Mouse (Mus musculus): ENCODE results near the gene Olfr547.
"Not testable (repeated sequence)": the region's sequence is repeated elsewhere in the genome, so short reads cannot be mapped to it uniquely, and the experiment has no call there.

Olfr547 gene

DNA sequence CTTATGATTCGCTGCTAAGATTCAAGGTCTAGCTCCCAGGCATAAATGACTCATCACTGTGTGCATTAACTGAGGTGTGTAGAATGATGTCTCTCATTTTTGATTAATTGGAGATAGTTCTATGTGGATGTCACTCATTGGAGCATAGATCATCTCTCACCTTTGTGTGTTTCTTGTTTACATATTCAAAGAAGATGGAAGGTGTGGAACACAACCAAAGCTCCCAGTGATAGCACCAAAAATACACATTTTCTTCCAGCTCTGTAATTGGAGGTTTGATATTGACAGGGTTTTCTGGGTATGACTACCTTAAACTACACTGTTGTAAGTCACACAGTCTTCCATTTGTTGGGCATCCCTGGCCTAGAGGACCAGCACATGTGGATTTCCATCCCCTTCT, at the start of gene Olfr547:
Gene Olfr547, plus strand, starts transcription at position 301 of the 400 bp plus-strand sequence.
- in situ Hi-C loops (cut with MseI, MboI) = no loop called here

DNA sequence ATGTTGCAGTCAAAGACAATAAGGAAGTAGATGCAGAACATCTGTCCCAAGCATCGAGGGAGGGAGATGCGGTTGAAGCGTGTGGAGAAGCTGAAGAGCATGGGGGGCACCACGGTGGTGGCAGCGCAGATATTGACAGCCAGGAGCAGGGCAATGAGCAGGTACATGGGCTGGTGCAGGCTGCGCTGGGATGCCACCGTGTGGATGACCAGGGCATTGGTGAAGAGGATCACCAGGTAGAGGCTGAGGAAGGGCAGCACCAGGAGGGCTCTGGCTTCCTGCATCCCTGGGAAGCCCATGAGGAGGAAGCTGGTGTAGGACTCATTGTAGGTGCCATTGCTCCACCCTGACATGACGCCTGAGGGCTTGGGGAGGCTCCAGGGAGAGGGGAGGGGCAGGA, 49.8 kb upstream of the Olfr547 start:
- in situ Hi-C loops (cut with MseI, MboI) = not testable (repeated sequence)

DNA sequence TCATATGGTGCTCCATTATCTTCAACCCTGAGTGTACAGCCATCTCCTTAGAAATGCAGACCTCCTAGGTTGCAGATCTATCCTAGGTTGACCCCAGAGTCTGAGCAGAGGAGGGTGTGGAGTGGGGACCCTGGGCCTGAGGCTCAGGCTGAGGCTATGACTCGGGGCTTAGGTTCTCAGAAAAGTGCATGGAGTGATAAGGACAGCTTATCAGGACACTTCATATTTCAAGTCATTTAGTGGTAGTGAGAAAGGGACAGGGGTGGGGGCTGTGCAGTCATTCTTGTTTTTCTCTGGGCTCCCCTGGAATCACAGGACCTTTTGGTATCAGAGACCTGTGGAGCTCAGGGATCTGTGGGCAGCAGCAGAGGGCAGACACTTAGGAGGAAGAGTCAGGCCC, 48.4 kb upstream of the Olfr547 start:
- in situ Hi-C loops (cut with MseI, MboI) = no loop called here

DNA sequence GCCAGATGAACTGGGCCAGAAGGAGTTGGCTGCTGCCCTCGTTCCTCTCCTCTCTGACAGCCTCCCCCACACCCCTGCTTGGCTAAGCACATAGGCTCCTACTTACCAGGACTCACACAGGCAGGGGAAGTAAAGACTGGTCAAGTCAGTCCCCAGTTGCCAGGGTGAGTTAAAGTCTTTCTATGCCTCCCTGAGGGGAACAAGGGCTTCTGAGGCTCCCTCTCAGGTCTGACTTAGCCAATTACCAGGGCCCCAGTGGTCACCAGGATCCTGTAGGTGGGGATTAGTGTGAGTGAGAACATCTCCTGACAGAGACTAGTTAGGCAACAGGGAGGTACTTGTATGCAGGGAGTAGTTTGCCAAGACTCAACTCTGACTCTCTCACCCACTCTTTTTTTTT, 46.4 kb upstream of the Olfr547 start, which contains the start of gene Olfr544:
Gene Olfr544, minus strand, starts transcription at position 153 of the 400 bp plus-strand sequence.
- in situ Hi-C loops (cut with MseI, MboI) = no loop called here

DNA sequence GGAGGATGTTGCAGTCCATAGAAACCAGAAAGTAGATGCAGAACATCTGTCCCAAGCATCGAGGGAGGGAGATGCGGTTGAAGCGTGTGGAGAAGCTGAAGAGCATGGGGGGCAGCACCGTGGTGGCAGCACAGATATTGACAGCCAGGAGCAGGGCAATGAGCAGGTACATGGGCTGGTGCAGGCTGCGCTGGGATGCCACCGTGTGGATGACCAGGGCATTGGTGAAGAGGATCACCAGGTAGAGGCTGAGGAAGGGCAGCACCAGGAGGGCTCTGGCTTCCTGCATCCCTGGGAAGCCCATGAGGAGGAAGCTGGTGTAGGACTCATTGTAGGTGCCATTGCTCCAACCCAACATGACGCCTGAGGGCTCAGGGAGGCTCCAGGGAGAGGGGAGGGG, 40.1 kb upstream of the Olfr547 start:
- in situ Hi-C loops (cut with MseI, MboI) = not testable (repeated sequence)

DNA sequence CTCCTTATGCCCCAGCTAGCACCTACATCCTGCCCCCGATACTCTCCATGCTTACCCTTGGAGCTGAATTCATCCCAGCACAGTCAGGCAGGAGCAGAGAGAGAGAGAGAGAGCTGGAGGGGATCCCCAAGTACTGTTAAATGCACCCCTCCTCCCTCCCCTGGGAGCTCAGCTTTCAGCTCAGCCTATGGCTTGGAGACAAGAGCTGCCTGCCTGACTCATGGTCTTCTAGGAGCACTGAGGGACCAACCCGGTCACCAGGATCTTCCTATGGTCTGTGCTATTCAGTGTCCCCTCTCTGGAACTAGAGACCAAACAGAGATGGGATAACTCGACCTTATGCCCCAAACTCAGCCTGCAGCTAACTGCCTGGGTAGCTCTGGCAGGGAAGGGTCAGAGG, 35.1 kb upstream of the Olfr547 start, which contains the start of gene Olfr545:
Gene Olfr545, minus strand, starts transcription at position 101 of the 400 bp plus-strand sequence.
- in situ Hi-C loops (cut with MseI, MboI) = no loop called here

DNA sequence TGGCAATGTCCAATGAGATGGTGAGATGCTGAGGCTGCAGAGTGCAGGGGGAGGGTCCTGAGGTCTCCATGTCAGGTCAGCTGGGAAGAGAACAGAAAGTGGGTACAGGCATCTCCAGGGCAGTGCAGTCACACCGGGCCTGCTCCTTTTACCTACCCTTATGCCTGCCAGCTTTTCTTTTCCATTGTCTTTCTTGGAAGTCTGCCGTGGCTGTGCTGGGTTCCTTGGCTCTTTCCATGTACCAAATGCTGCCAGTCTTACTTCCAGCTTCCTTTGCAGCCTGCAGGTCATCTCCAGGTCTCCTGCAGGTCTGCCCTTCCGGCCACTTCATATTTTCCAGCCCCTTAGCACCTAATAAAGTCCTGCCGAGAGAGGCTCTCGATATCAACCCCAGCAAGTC, 32.6 kb upstream of the Olfr547 start:
- in situ Hi-C loops (cut with MseI, MboI) = no loop called here

DNA sequence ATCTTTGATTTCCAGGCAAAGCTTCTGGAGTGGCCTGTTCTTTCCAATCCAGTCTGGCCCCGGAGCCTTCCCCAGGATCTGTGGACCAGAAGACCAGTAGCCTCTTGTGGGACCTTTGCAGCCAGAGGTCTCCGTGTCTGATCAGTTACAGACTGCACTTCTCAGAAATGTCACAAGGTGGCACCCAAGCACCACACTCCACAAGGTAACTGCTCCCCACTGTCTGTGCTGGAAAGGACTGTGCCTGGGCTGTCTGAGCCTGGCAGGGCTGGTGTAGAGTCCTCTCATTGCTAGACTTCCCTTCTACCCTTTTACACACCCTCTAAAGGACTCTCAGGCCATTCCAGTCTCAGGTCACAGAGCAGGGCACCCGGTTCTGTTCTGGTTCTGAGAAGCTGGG, 27.7 kb upstream of the Olfr547 start:
- in situ Hi-C loops (cut with MseI, MboI) = no loop called here

DNA sequence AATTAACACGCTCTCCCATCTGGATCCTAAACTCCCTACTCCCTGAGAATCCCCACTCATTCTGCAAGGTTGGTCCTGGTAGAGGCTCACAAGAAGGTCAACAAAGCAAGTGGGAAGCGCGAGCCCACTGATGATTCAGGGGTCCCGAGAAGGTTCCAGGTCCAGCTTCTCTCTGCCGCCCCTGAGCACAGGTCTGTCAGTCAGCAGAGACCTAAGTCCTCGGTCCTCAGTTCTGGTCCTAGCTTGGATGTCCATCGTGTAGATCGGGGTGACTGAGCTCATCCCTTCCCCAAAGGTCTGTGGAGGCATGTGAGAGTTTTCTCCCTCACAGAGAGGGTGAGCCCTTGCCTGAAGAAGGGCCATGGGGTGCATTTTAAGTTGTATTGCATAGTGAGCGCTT, 26.5 kb upstream of the Olfr547 start:
- in situ Hi-C loops (cut with MseI, MboI) = no loop called here

DNA sequence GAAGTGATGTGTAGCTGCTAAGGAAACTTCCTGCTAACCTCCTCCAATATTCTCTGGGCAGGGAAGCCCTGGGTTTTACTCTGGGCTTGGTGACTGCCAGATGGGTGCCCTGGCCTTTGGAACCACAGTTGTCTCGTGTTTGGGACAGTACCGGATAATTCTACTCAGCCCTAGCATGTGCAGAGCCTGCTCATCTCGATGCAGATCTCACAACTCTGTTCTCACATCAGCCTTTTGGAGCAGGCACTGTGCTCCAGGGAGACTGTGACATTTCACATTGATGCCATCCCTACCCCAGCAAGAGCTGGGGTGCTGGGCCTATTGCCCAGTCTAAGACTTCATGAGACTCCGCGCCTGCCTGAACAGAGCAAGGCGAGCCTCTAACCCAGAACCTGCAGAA, 25.9 kb upstream of the Olfr547 start:
- in situ Hi-C loops (cut with MseI, MboI) = no loop called here

DNA sequence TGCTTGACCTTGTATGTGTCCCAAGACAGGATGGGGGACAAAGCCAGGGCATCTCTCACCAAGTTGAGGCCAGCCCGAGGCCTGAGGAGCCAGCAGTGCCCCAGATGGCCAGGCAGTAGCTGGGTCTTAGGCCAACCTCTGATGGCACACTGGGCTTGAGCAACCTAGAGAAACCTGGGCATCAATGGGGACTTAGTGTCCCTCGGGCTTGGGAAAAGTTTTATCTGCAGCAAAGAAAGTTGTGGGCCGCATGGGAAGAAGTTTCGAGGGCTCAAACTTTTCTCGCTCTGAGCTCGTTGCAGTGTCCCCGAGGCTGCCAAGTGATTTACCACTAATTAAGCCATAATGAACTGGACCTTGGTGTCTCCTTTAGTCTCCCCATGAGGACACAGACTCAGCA, 24.8 kb upstream of the Olfr547 start:
- in situ Hi-C loops (cut with MseI, MboI) = loop anchor here (5.0 to 10.0 kb wide), 3 partner anchors 125 to 405 kb away; partner anchors contain the start of genes Olfr554 (in 2 of the 2) and Olfr571 (in 2 of the 2)

DNA sequence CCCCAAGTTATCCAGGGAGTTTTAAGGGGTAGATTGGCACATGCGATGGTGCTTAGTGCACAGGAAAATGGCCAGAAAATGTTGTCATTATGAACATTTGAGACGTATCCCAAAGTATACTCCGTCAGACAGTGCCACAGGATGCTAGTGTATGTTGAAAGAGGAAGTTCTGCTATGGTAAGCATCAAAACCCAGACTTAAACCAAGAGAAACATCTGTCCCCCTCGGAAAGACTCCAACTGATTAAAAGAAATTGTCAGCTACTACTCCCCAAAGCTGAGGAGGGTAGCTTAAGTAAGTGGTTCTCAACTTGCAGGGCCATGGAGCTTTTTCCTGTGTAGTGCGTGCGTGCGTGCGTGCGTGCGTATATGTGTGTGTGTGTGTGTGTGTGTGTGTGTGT, 22.6 kb upstream of the Olfr547 start:
- in situ Hi-C loops (cut with MseI, MboI) = loop anchor here (5.0 to 10.0 kb wide), 3 partner anchors 123 to 403 kb away; partner anchors contain the start of genes Olfr554 (in 2 of the 2) and Olfr571 (in 2 of the 2)

DNA sequence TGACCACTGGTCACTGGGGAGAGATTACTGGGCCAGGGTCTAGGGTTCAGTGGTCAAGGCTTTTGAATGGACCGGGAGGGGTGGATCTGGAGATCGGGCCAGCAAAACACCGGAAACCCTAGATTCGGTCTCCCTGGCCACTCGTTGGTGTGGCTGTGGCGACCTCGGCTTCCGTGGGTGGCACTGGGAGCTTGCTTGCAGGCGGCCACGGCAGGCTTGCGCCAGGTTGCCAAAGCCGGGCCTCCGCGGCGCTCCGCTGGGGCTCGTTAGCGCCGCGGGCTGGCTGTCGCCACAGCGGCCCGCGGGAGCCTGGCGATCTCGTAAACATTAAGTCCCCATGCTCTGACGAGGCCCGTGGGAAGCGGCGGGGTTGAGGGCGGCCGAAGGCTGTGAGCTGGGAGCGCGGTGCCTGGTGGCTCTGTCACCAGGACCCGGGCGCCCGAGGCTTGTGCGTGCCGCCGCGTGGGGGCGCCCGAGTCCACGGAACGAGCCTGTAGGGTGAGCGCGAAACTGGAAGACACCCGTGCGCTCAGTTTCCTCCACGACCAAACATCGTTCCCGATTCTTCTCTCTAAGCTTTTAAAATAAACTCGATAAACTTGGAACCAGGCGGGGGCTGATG, 21.6 kb upstream of the Olfr547 start:
- in situ Hi-C loops (cut with MseI, MboI) = loop anchor here (5.0 to 10.0 kb wide), 3 partner anchors 122 to 402 kb away; partner anchors contain the start of genes Olfr554 (in 2 of the 2) and Olfr571 (in 2 of the 2)

DNA sequence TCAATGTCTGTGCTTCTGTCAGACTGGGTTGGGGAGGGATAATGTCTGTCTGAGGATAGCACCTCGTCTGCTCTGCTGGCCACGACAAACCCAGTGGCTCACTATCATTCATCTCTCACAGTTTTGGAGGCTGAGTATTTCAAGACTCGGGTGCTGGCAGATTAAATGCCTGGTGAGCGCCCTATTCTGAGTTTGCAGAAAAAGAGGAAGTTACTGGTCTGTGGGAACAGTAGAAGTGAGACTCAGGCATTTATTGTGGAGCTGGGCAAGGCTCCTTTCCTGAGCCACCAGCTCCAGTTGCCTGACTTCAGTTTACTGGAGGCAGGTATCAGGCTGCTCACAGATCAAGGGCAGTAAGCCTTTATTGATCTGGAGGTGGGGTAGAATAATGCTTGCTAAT, 20.4 kb upstream of the Olfr547 start:
- in situ Hi-C loops (cut with MseI, MboI) = loop anchor here (5.0 to 10.0 kb wide), 3 partner anchors 121 to 401 kb away; partner anchors contain the start of genes Olfr554 (in 2 of the 2) and Olfr571 (in 2 of the 2)

DNA sequence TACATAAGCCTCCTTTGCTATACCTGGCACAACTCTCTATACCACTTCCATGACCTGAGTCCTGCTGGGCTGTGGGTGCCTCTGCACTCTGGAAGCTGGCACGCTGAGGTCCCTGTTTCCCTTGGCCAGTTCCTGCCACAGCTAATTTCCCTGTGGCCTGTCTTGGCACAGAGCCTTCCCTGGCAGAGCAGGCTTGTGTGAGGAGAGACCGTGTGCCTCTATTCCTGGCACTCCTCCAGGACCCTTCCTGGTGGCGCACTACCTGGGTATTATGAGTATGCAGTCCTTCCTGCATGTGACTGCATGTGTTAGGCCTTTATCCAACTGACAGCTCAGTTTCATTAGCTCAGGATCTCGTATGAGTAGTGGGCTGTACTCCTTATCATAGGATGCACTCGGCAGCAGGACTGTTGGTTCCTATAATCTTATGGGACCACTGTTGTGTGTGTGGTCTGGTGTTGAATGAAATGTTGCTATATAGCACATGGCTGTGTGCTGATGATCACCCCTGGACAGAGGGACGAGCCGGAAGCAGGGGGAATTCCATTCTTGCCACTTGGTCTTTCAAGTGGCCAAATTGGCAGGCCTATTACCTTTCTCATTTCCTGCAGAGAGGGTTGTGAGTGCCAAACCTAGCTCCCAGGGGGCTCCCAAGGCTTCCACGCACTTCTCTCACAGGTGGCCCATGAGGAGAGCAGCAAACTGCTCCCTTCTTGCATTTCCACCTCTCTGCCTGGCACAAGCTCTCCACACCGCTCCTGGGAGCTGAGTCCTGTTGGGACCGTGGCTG, 18.1 kb upstream of the Olfr547 start:
- in situ Hi-C loops (cut with MseI, MboI) = loop anchor here (10.0 kb wide), 2 partner anchors 118 to 398 kb away; partner anchors contain the start of genes Olfr571 (in 2 of the 2) and Olfr554 (in 1 of the 2)

DNA sequence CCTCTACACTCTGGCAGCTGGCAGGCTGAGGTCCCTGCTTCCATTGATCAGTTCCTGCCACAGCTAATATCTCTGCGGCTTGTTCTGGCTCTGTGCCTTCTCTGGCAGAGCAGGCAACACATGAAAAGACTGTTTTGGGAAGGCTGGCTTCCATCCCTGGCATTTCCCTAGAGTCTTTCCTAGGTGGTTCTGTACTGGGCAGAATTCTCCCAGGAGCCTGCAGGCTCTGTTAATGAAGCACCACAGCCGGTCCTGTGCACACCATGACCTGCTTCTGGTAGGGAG, 17.6 kb upstream of the Olfr547 start:
- in situ Hi-C loops (cut with MseI, MboI) = loop anchor here (10.0 kb wide), 2 partner anchors 118 to 398 kb away; partner anchors contain the start of genes Olfr571 (in 2 of the 2) and Olfr554 (in 1 of the 2)

DNA sequence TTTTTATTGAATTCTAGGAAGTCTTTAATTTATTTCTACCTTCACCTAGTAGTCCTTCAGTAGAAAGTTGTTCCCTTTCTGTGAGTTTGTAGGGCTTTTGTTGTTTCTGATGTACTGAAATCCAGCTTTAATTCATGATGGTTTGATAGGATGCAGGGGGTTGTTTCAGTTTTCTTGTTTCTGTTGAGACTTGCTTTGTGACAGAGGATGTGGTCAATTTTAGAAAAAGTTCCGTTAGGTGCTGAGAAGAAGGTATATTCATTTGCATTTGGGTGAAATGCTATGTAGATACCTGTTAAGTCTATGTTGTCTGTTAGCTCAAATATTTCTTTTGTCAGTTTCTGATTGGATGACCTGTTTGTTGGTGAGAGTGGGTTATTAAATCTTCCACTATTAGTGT, 5.5 kb upstream of the Olfr547 start:
- in situ Hi-C loops (cut with MseI, MboI) = no loop called here

DNA sequence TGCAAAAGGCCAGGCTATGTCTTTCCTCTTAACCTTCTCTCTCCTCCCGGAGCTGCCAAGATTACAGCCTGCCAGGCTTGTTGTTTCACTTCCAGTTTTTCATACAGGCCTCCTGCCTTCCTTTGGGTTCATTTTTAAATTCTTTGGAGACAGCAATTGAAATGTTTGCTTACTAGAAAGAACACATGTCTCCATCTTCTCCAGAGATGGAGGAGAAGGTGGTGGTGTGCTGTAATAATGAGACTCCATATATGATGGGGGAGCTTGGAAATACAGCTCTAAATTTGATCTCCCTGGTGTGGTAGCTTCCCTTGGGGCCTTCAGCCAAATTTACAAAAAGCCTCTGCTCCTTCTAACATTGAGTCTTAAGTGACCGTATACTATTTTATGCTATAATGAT, 6.0 kb downstream of the Olfr547 start, which contains the start of gene Olfr548-ps1:
Gene Olfr548-ps1, plus strand, starts transcription at position 301 of the 400 bp plus-strand sequence.
- in situ Hi-C loops (cut with MseI, MboI) = no loop called here

DNA sequence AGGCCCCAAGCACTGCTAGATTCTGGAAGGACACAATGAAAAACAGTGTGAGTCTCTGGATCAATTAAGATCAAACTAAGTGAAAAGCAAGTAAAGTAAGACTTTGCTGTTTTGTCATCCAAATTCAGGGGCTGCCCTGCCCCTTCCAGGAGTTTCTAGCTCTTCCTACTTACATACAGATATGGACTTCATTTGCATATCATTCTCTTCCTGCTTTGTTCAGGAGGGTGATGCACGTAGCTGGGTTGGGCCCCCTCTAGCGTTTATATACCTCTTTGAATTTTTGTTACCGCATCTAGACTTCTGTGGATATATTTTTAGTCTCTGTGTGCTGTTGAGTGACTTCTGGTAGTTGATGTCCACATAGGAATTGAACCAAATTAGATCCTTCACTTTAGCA, 6.7 kb downstream of the Olfr547 start:
- in situ Hi-C loops (cut with MseI, MboI) = no loop called here

DNA sequence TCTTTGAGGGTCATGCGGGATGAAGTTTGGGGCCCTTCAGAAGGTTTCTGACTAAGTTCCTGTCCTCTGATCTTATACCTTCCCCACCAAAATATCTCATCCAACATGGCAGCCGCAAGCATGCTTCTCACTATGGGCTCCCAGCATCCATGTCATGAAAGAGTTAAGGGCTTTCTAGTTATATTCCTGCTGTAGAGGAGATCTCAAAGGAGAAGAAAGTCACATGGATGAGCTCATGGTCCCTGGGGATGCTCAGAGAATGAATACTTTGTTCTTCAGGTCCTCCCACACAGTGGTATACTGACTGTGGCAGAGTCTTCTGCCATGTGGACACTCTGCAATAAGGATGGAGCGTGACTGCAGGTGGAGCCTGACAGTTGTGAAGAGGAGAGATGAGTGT, 15.0 kb downstream of the Olfr547 start, which contains the start of gene Olfr549:
Gene Olfr549, plus strand, starts transcription at position 301 of the 400 bp plus-strand sequence.
- in situ Hi-C loops (cut with MseI, MboI) = no loop called here

DNA sequence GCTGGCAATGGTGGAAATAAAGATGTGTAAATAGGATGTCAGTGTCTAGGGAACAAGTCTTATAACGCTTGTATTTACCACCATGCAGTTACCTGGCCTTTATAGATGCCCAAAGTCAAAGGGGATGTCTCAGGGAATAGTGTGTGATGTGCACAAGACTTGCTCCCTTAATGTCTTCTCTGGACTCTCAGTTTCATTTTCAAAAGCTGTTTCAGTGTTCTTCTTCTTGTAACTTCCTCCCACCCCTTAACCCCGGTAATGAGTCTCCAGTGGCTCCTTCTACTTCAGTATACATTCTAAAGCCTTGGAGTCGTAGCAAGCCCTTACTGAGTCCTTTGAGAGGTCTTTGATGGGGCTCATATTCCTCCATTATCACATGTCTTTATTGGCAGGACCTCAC, 18.7 kb downstream of the Olfr547 start:
- in situ Hi-C loops (cut with MseI, MboI) = no loop called here
